Mouse (Mus musculus): Measurements from ENCODE around the gene Slc37a1.

Slc37a1 gene

DNA sequence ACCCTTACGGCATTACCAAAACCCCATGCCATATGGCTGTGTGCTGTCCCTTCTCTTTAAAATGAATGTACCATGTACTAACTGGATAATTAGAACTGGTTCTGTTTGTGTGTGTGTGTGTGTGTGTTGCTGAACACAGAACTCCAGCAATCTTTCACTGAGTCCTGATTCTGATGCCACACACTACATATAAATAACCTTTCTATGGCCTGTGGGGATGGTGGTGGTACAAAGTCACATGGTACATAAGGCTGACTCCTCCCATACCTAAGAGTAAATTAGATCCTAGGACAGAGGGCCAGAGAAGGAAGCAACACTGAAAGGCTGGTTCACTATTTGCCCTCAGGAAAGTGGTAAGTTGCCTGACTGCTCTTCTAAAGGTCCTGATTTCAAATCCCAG lies at the start of gene Slc37a1:
Gene Slc37a1, plus strand, starts transcription at position 301 of the 400 bp plus-strand sequence.
- no peak for DNase-seq (ENCODE audit: low spot score in 2 of 2)

- DNase-seq (ENCODE audit: low spot score in 2 of 2) = no peak
Measured at GRCm38 (mm10) chr17:31238234-31239020, 48.2 kb upstream of the Slc37a1 start.

DNA sequence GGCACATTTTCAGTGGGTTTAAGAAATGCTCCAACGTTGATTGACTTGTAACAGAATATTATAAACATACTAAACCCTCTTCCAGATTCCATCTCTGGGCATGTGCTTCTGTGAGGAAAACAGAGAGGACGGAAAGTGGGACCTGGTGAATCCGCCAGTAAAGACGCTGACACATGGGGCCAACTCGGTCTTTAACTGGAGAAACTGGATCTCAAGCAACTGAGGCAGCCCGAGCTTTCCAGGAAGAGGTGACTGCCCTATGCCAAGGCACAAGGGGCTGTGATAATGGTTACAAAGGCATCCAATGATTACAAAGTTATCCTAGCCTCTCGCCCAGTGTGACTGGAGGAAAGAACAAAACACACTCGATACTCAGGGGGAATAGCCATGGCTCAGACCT lies 45.4 kb upstream of the Slc37a1 start:
- DNase-seq (ENCODE audit: low spot score in 2 of 2) = no peak

GRCm38 (mm10) chr17:31242764-31243163 lies 43.8 kb upstream of the Slc37a1 start:
- no peak for DNase-seq (ENCODE audit: low spot score in 2 of 2)

GRCm38 (mm10) chr17:31245321-31245720 lies 41.3 kb upstream of the Slc37a1 start:
- no peak for DNase-seq (ENCODE audit: low spot score in 2 of 2)

DNA sequence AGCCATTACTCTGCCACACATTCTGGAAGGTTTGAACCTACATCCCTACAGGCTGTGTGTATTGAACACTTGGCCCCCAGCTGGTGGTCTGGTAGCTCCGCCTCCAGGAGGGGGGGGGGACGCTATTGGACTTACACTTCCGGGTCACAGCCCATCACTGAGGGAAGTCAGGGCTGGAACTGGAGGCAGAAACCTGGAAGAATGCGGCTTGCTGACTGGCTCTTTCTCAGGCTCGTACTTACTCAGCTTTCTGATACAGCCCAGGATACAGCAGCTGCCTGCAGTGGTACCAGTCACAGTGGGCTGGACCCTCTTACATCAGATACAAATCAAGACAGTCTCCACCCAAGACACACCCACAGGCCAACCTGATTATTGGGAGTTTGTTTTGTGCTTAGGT lies 39.4 kb upstream of the Slc37a1 start:
- DNase-seq (ENCODE audit: low spot score in 2 of 2) = no peak

DNA sequence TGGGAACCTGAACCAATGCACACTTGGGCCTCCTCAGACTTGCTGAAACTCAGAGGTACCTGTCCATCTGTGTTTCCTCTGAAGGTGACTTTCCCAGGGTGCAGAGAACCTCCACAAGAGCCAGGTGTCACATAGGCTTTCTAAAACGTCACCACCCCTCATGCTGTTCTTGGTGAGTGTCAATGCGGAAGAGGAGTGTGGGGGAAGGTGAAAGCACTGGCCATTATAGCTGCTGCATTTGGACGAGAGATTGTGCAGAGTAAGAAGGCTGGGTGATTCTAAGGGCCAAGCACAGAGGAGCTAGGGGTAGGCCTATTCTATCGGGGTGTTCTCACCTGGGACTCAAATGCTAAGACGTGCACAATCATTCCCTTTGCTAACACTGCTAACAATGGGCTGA lies 32.6 kb upstream of the Slc37a1 start:
- DNase-seq (ENCODE audit: low spot score in 2 of 2) = no peak

GRCm38 (mm10) chr17:31254463-31254931 lies 32.1 kb upstream of the Slc37a1 start:
- peak; percentile 79 to 89 for DNase-seq (ENCODE audit: low spot score in 2 of 2)

- no peak for DNase-seq (ENCODE audit: low spot score in 2 of 2)
Measured at GRCm38 (mm10) chr17:31257149-31257548, 29.4 kb upstream of the Slc37a1 start.

- no peak for DNase-seq (ENCODE audit: low spot score in 2 of 2)
Measured at GRCm38 (mm10) chr17:31257898-31258297, 28.7 kb upstream of the Slc37a1 start.

GRCm38 (mm10) chr17:31258310-31258865 lies 28.2 kb upstream of the Slc37a1 start:
- no peak for DNase-seq (ENCODE audit: low spot score in 2 of 2)

GRCm38 (mm10) chr17:31259145-31259544 lies 27.4 kb upstream of the Slc37a1 start:
- DNase-seq (ENCODE audit: low spot score in 2 of 2) = no peak

DNA sequence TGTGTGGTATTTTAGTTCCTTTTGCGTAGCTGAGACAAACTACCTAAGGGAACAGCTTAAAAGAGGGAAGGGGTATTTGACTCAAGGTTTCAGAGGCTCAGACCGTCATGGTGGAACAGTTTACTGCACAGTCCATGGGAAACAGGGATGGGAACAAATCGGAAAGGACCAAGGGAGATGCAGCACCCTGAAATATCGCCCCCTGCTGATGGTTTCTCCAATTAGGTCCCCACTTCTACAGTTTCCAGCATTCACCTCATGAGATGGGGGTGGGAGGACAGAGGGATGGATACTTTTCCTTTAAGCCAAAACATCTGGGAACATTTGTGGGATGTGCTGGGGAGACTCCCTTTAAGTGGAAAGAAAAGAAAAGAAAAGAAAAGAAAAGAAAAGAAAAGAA lies 26.8 kb upstream of the Slc37a1 start:
- DNase-seq (ENCODE audit: low spot score in 2 of 2) = no peak

DNA sequence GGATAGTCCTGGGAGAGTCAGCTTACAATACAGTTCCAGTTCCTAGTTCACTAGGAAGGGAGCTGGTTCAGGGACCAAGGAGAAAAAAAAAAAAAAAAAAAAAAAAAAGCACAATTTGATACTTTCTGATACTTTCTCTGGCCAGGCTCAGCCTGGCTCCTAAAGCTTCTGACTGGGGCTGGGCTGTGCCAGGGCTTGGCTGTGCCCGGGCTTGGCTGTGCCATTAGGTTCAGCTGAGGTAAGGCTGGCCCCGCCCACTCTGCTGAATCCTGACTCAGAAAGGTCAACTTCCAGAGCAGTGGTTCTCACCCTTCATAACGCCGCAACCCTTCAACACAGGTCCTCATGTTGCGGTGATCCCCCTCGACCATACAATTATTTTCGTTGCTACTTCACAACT lies 26.2 kb upstream of the Slc37a1 start:
- DNase-seq (ENCODE audit: low spot score in 2 of 2) = no peak

- DNase-seq (ENCODE audit: low spot score in 2 of 2) = no peak
Measured at GRCm38 (mm10) chr17:31261352-31261751, 25.2 kb upstream of the Slc37a1 start.

DNA sequence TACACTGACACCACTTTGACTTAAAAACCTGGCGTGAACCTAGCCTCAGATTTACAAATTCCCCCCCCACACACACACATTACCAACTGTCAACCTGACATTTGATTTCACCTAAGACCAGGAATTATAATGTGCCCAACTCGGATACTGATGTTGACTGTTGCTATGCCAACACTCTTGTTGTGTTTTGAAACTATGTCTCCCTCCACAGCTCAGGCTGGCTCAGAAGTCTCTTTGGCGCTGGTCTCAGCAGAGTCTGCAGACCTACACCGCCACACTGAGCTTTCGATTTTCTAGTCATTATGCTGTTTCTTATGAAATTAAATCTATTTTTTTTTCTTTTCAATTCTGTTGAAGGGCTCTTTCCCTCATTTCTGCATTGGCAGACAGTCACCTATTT lies 23.9 kb upstream of the Slc37a1 start:
- DNase-seq (ENCODE audit: low spot score in 2 of 2) = no peak

- DNase-seq (ENCODE audit: low spot score in 2 of 2) = no peak
Measured at GRCm38 (mm10) chr17:31263770-31264169, 22.8 kb upstream of the Slc37a1 start.

DNA sequence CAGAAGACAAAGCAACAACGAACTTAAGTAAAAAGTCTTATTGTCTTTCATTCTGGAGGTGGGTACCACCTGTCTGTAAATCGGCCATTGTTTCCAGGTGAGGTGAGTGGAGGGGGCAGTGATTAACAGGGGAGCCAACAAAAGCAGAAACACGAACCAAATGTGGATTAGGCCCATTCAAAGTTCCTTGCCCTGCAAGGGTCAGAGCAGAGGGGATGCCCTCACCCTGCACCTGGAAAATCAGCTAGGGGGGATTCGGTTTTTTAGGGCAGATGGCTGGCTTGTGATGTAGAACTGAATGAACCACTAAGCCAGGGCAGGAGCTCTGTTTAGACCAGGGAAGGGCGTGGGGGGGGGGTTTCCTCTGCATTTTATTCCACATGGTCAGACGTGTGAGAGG lies 22.2 kb upstream of the Slc37a1 start:
- DNase-seq (ENCODE audit: low spot score in 2 of 2) = no peak

DNA sequence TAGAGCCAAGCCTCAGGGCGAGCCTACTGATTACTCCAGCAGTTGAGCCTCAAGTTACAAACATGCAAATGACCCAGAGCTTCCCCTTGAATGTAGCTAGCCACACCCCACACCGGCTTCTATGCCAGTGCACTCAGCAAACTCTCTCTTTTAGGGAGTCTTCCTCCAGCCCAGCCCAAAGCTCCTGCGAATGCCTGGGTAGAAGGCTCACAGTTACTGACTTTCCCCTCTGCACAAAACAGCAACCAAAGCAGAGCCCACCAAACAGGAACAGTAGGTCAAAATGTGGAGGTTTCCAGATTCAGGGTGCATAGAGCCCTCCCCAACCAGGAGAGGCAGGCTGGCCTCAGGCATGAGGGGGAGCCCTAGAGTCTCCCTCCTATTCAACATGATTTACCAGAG lies 21.4 kb upstream of the Slc37a1 start:
- no peak for DNase-seq (ENCODE audit: low spot score in 2 of 2)

DNA sequence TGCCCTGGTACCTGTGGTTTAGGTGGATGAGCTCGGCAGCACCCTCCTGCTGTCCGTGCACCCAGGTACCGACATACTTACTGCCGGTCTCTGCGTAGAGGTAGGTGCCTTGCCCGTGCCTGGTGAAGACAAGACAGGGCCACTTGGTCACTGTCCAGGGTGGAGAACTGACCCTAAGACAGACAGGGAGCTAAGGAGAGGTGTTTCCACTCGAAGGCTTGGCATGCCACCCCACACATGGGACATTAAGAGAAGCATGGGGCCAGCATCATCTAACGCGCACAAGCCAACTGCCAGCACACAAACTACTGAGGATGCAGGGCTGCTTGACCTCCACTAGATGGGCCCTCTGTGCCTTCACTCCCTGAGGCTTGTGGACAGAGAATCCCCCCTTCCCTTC lies 20.8 kb upstream of the Slc37a1 start:
- DNase-seq (ENCODE audit: low spot score in 2 of 2) = no peak

- no peak for DNase-seq (ENCODE audit: low spot score in 2 of 2)
Measured at GRCm38 (mm10) chr17:31266321-31266950, 20.2 kb upstream of the Slc37a1 start.

GRCm38 (mm10) chr17:31267138-31267537 lies 19.5 kb upstream of the Slc37a1 start:
- no peak for DNase-seq (ENCODE audit: low spot score in 2 of 2)

GRCm38 (mm10) chr17:31267603-31268002 lies 19.0 kb upstream of the Slc37a1 start:
- no peak for DNase-seq (ENCODE audit: low spot score in 2 of 2)

Data from frontal cortex, postnatal 36 days (tissue).